Mouse (Mus musculus) adrenal gland, postnatal 4 days (tissue): Measurements from ENCODE around the gene Ncapg2. TPM values are rescaled to one million over a fixed set of nuclear protein-coding genes. Genes with fewer than 3 reads are reported as not detected.

ENCODE experiments used
- DNase-seq, 2 experiments: peaks; one replicate each; pipeline ENCODE4 v3.0.0; 2021 to 2022; ENCODE audit warnings: low spot score in 2 of 2, mixed read lengths in 2 of 2
- long read RNA-seq, 2 experiments: library from polyadenylated mRNA; stranded (forward); transcript quantifications; one replicate each; pipeline ENCODE4 v2.0.0; 2021
- total RNA-seq, 2 experiments: library from RNA; stranded (reverse); gene quantifications; 2 replicates each; pipeline ENCODE4 v1.2.3; 2021

Gene Ncapg2
- total RNA-seq, result 10 to 100 TPM; 29.1 to 33.0 TPM
- long read RNA-seq, experiment 1, partial matches to known transcripts, result 2 of 4 reads
- long read RNA-seq, experiment 1, other reads (novel, unspliced or antisense), result 2 of 4 reads
- long read RNA-seq, experiment 2, partial matches to known transcripts, result 1 of 5 reads
- long read RNA-seq, experiment 2, other reads (novel, unspliced or antisense), result 4 of 5 reads

GRCm38 (mm10) chr12:116405045-116405835 is at the start of gene Ncapg2:
Gene Ncapg2 (plus strand): TSS chr12:116405402.
- DNase-seq, result peak; percentile 97

- no peak for DNase-seq
These were observed 43.1 kb upstream of the Ncapg2 start for GRCm38 (mm10) chr12:116362091-116362490.

- no peak for DNase-seq
These were observed 38.3 kb upstream of the Ncapg2 start for GRCm38 (mm10) chr12:116366900-116367299.

GRCm38 (mm10) chr12:116367346-116367745 is 37.9 kb upstream of the Ncapg2 start:
- DNase-seq, result no peak

- DNase-seq, result no peak
These were observed 36.3 kb upstream of the Ncapg2 start for GRCm38 (mm10) chr12:116368857-116369256.

GRCm38 (mm10) chr12:116383101-116383500 is 22.1 kb upstream of the Ncapg2 start:
- no peak for DNase-seq

GRCm38 (mm10) chr12:116383995-116384394 is 21.2 kb upstream of the Ncapg2 start:
- DNase-seq, result no peak

GRCm38 (mm10) chr12:116386802-116387201 is 18.4 kb upstream of the Ncapg2 start:
- DNase-seq, result no peak

GRCm38 (mm10) chr12:116389868-116390267 is 15.3 kb upstream of the Ncapg2 start:
- DNase-seq, result no peak

GRCm38 (mm10) chr12:116394327-116394726 is 10.9 kb upstream of the Ncapg2 start:
- DNase-seq, result no peak

GRCm38 (mm10) chr12:116395312-116395711 is 9.9 kb upstream of the Ncapg2 start:
- no peak for DNase-seq

- no peak for DNase-seq
These were observed 9.0 kb upstream of the Ncapg2 start for GRCm38 (mm10) chr12:116396072-116396695.

- no peak for DNase-seq
These were observed 1.1 kb upstream of the Ncapg2 start for GRCm38 (mm10) chr12:116404012-116404679.

GRCm38 (mm10) chr12:116405836-116406155 is 594 bp downstream of the Ncapg2 start:
- DNase-seq, result no peak

- DNase-seq, result no peak
These were observed 2.7 kb downstream of the Ncapg2 start for GRCm38 (mm10) chr12:116407883-116408282.

GRCm38 (mm10) chr12:116414941-116415340 is 9.7 kb downstream of the Ncapg2 start:
- DNase-seq, result no peak

- no peak for DNase-seq
These were observed 11.3 kb downstream of the Ncapg2 start for GRCm38 (mm10) chr12:116416514-116416913.

- no peak for DNase-seq
These were observed 16.5 kb downstream of the Ncapg2 start for GRCm38 (mm10) chr12:116421656-116422055.

- DNase-seq, result no peak
These were observed 20.2 kb downstream of the Ncapg2 start for GRCm38 (mm10) chr12:116425392-116425791.

GRCm38 (mm10) chr12:116433742-116434141 is 28.5 kb downstream of the Ncapg2 start:
- DNase-seq, result no peak

- DNase-seq, result no peak
These were observed 30.0 kb downstream of the Ncapg2 start for GRCm38 (mm10) chr12:116435232-116435631.

- no peak for DNase-seq
These were observed 30.9 kb downstream of the Ncapg2 start for GRCm38 (mm10) chr12:116436125-116436524.
